Mouse (Mus musculus): Measurements from ENCODE around the gene Tcf20. TPM values are rescaled to one million over a fixed set of nuclear protein-coding genes. Genes with fewer than 3 reads are reported as not detected.

The Tcf20 gene
- total and polyA plus RNA-seq, 3 experiments: 34.7 to 92.0 (median 91.8) TPM

DNA sequence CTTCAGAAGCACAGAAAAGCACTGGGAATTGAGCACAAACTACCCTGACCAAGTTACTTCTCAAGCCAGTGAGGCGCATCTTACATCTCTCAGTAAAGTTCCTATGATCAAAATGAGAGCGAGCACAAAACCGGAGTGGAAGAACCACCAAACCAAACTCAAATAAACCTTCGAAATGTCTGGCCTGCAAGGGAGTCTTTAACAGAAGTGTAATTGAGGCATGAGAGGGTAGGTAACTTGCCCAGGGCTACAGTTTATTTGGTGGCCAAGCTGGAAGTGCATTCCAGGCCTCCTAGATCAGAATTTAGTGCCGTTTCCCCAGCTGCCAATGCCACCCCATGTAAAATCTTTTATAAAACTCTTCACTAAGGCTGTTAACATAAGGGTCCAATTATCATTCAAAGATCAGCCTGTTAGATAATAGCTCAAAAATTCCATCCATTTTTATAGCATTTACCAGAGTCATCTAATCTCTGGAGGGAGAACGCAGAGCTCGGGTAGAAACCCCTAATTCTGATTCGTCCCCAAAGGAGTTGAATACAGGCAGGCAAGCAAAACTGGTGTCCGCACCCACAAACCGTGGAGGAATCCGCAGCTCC is 89.4 kb downstream of the Tcf20 start:
- H3K27me3 ChIP-seq (ENCODE audit: control insufficient read depth in 1 of 2, insufficient read depth in 2 of 2, low read length in 2 of 2): no peaks in the 10 kb centered on the region
- H3K9me3 ChIP-seq (replicated peaks; ENCODE audit: insufficient read depth, low read length): no peaks in the 10 kb centered on the region
- DNase-seq (ENCODE audit: low read depth, low spot score): peak; percentile 47
- peaks cover 57% of the 10 kb centered on the region for H3K79me2 ChIP-seq (ENCODE audit: control insufficient read depth, insufficient read depth, low read length, poor library complexity)
- H3K4me1 ChIP-seq (ENCODE audit: control insufficient read depth in 1 of 2, insufficient read depth in 2 of 2, low read length in 2 of 2): peaks cover 20 to 21% of the 10 kb centered on the region in 2 experiments
- peak overlapping the region; percentile 73 to 82 for H3K4me3 ChIP-seq (ENCODE audit: control insufficient read depth in 1 of 2, insufficient read depth in 1 of 2, low read depth in 2 of 2, low read length in 2 of 2)
- H3K9ac ChIP-seq (ENCODE audit: control insufficient read depth, low read depth, low read length, poor library complexity, severe bottlenecking): peak overlapping the region; percentile 97
- TF ChIP-seq MYB (IDR thresholded peaks at IDR 0.05; ENCODE audit: low read depth, low read length): no peak
- no peak for TF ChIP-seq USF1 (IDR thresholded peaks at IDR 0.05; ENCODE audit: low read depth, low read length)
- 0 out of 2 replicates have a peak, but pooled peaks have one; percentile 32 for TF ChIP-seq GATA1 (IDR thresholded peaks at IDR 0.05; ENCODE audit: low read depth, low read length)
- no peak for TF ChIP-seq ZKSCAN1 (IDR thresholded peaks at IDR 0.05; ENCODE audit: low read depth, low read length)
- no peak for TF ChIP-seq NELFE (IDR thresholded peaks at IDR 0.05; ENCODE audit: low read depth, low read length)
- peak; percentile 43; the same call in 1 of the 2 replicates for TF ChIP-seq SIN3A (IDR thresholded peaks at IDR 0.05; ENCODE audit: low read length)
- no peak for TF ChIP-seq KAT2A (conservative IDR thresholded peaks at IDR 0.05; ENCODE audit: low read depth, low read length)
- no peak for TF ChIP-seq NRF1 (IDR thresholded peaks at IDR 0.05; ENCODE audit: insufficient read depth, low read depth, low read length, poor library complexity, severe bottlenecking)
- peaks cover 0 to 35% of the 10 kb centered on the region in 2 experiments; a peak in 3 of 4 replicates for H3K36me3 ChIP-seq (ENCODE audit: control insufficient read depth in 1 of 2, insufficient read depth in 2 of 2, low read length in 2 of 2)
- H3K27ac ChIP-seq (ENCODE audit: control insufficient read depth, low read depth, low read length): no peak overlapping the region; the same call in 1 of the 2 replicates

DNA sequence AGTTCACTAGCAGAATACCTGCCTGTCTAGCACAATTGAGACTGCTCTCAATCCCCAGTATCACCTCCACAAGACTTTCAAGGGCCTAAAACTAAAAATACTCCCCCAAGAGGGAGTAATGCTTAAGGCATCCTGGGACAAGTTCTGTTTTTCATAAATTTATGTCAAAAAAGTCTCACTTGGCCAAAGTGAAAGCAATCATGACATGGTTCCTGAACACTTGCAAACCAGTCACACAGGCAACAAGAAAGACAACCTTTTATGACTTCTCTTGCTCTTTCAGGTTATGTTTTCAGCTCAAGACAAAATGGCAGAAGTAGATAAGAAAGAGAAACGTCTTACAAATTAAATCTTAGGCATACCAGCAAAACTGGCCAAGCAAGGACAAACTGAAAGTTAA is 91.3 kb downstream of the Tcf20 start:
- H3K27me3 ChIP-seq (ENCODE audit: control insufficient read depth in 1 of 2, insufficient read depth in 2 of 2, low read length in 2 of 2): no peaks in the 10 kb centered on the region

DNA sequence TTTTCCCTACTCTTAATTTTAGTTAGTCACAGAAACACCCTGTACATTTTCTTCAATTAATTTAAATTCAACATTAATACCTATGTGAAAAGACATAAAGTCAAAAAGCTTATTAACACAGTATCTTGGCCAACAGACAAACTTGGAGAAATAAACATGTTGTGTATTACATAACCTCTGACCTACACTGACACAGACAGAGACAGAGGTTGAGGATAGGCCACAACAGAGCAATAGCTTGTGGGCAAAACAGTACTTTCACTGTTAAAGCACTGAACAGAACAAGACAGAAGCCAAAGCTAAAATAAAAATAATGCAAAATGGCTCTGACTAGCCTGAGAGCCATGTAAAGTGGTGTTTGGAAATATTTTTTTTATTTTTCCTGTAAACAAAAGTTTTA is 97.2 kb downstream of the Tcf20 start:
- no peak for DNase-seq (ENCODE audit: low read depth, low spot score)
- Histone ChIP-seq H3K9me3 (replicated peaks; ENCODE audit: insufficient read depth, low read length) (no peaks in the 10 kb centered on the region), H3K79me2 (ENCODE audit: control insufficient read depth, insufficient read depth, low read length, poor library complexity) (peaks cover 60% of the 10 kb centered on the region), H3K4me1 (ENCODE audit: control insufficient read depth in 1 of 2, insufficient read depth in 2 of 2, low read length in 2 of 2) (peaks cover 25 to 40% of the 10 kb centered on the region in 2 experiments), H3K9ac (ENCODE audit: control insufficient read depth, low read depth, low read length, poor library complexity, severe bottlenecking) (no peak overlapping the region), H3K4me3 (ENCODE audit: control insufficient read depth in 1 of 2, insufficient read depth in 1 of 2, low read depth in 2 of 2, low read length in 2 of 2) (no peak overlapping the region), H3K36me3 (ENCODE audit: control insufficient read depth in 1 of 2, insufficient read depth in 2 of 2, low read length in 2 of 2) (peaks cover 0 to 58% of the 10 kb centered on the region in 2 experiments; a peak in 3 of 4 replicates), H3K27ac (ENCODE audit: control insufficient read depth, low read depth, low read length) (no peak overlapping the region), H3K27me3 (ENCODE audit: control insufficient read depth in 1 of 2, insufficient read depth in 2 of 2, low read length in 2 of 2) (no peaks in the 10 kb centered on the region)
- TF ChIP-seq KAT2A (conservative IDR thresholded peaks at IDR 0.05; ENCODE audit: low read depth, low read length): no peak
- no peak for TF ChIP-seq RAD21 (IDR thresholded peaks at IDR 0.05; ENCODE audit: low read depth, low read length)
- no peak for TF ChIP-seq ZC3H11A (IDR thresholded peaks at IDR 0.05; ENCODE audit: low read depth, low read length)

More for the DNA sequence above, 91.3 kb downstream of the Tcf20 start:
- Histone ChIP-seq H3K79me2 (ENCODE audit: control insufficient read depth, insufficient read depth, low read length, poor library complexity) (peaks cover 67% of the 10 kb centered on the region), H3K9me3 (replicated peaks; ENCODE audit: insufficient read depth, low read length) (no peaks in the 10 kb centered on the region), H3K27ac (ENCODE audit: control insufficient read depth, low read depth, low read length) (no peak overlapping the region), H3K4me3 (ENCODE audit: control insufficient read depth in 1 of 2, insufficient read depth in 1 of 2, low read depth in 2 of 2, low read length in 2 of 2) (peak overlapping the region in 1 of 2 experiments; percentile 30; a peak in 2 of 4 replicates), H3K9ac (ENCODE audit: control insufficient read depth, low read depth, low read length, poor library complexity, severe bottlenecking) (no peak overlapping the region), H3K4me1 (ENCODE audit: control insufficient read depth in 1 of 2, insufficient read depth in 2 of 2, low read length in 2 of 2) (peaks cover 27 to 34% of the 10 kb centered on the region in 2 experiments), H3K36me3 (ENCODE audit: control insufficient read depth in 1 of 2, insufficient read depth in 2 of 2, low read length in 2 of 2) (peaks cover 0 to 48% of the 10 kb centered on the region in 2 experiments; a peak in 3 of 4 replicates)
- TF ChIP-seq ELF1 (IDR thresholded peaks at IDR 0.05; ENCODE audit: low read depth, low read length) (no peak), GATA1 (IDR thresholded peaks at IDR 0.05; ENCODE audit: low read depth, low read length) (0 out of 2 replicates have a peak, but pooled peaks have one; percentile 21), CTCF (IDR thresholded peaks at IDR 0.05 in 2 of 3, conservative IDR thresholded peaks at IDR 0.05 in 1 of 3; ENCODE audit: control insufficient read depth in 1 of 3, insufficient read depth in 1 of 3, low read depth in 2 of 3, low read length in 3 of 3, poor library complexity in 1 of 3, severe bottlenecking in 1 of 3) (peak in 1 of 3 experiments; percentile 3; a peak in 1 of 6 replicates)
- DNase-seq (ENCODE audit: low read depth, low spot score): peak; percentile 30

Measured in MEL (cell line).